Mouse (Mus musculus) myocyte (in vitro differentiated cells): Measurements from ENCODE around the gene Aacs. TPM values are rescaled to one million over a fixed set of nuclear protein-coding genes. Genes with fewer than 3 reads are reported as not detected.

Experiments used
- H3K27me3 ChIP-seq: one replicate; pipeline ENCODE4 v1.6.1; 2011; ENCODE audit not compliant: control insufficient read depth, insufficient read depth, insufficient read length
- H3K36me3 ChIP-seq: one replicate; pipeline ENCODE4 v1.6.1; 2011; ENCODE audit not compliant: control insufficient read depth, insufficient read depth
- H3K4me2 ChIP-seq: one replicate; pipeline ENCODE4 v1.6.1; 2011; ENCODE audit warnings: low read depth, control low read depth
- H3K4me3 ChIP-seq: one replicate; pipeline ENCODE4 v1.5.1; 2011; ENCODE audit warnings: mild to moderate bottlenecking, control low read depth, moderate library complexity
- H3K79me2 ChIP-seq: one replicate; pipeline ENCODE4 v1.6.1; 2011; ENCODE audit not compliant: control insufficient read depth, insufficient read depth
- H3ac ChIP-seq: one replicate; pipeline ENCODE4 v1.6.1; 2011; ENCODE audit not compliant: control insufficient read depth, insufficient read length
- CEBPB ChIP-seq: IDR thresholded peaks from 2 replicates; pipeline ENCODE4 v1.6.1; 2011; ENCODE audit warnings: mild to moderate bottlenecking, moderate library complexity; ENCODE audit not compliant: poor library complexity, insufficient read depth, severe bottlenecking
- E2F4 ChIP-seq: IDR thresholded peaks from one replicate; pipeline ENCODE4 v1.6.1; 2011; ENCODE audit warnings: mild to moderate bottlenecking, control low read depth, moderate library complexity; ENCODE audit not compliant: insufficient read depth
- MAX ChIP-seq: IDR thresholded peaks from one replicate; pipeline ENCODE4 v1.6.1; 2011; ENCODE audit warnings: low read depth, mild to moderate bottlenecking, control low read depth
- MYOD1 ChIP-seq, 3 experiments: IDR thresholded peaks; one replicate each; pipeline ENCODE4 v1.6.1; 2011; ENCODE audit warnings: control low read depth in 2 of 3, low read depth in 2 of 3, mild to moderate bottlenecking in 2 of 3, moderate library complexity in 1 of 3; ENCODE audit not compliant: insufficient read length in 2 of 3, control insufficient read depth in 1 of 3
- MYOG ChIP-seq, 3 experiments: IDR thresholded peaks; one replicate each; pipeline ENCODE4 v1.6.1; 2011; ENCODE audit warnings: control low read depth in 2 of 3, low read depth in 2 of 3, mild to moderate bottlenecking in 2 of 3; ENCODE audit not compliant: insufficient read length in 2 of 3, control insufficient read depth in 1 of 3, insufficient read depth in 1 of 3
- POLR2A ChIP-seq: IDR thresholded peaks from one replicate; pipeline ENCODE4 v1.6.1; 2011; ENCODE audit warnings: low read depth, mild to moderate bottlenecking, control low read depth, moderate library complexity; ENCODE audit not compliant: insufficient read length
- POLR2AphosphoS2 ChIP-seq: IDR thresholded peaks from one replicate; pipeline ENCODE4 v1.6.1; 2011; ENCODE audit warnings: low read depth, control low read depth; ENCODE audit not compliant: insufficient read length
- REST ChIP-seq: IDR thresholded peaks from one replicate; pipeline ENCODE4 v1.6.1; 2011; ENCODE audit warnings: mild to moderate bottlenecking, control low read depth, moderate library complexity; ENCODE audit not compliant: insufficient read depth, insufficient read length
- SRF ChIP-seq: IDR thresholded peaks from one replicate; pipeline ENCODE4 v1.6.1; 2011; ENCODE audit warnings: low read depth; ENCODE audit not compliant: control insufficient read depth, insufficient read length
- TCF12 ChIP-seq: IDR thresholded peaks from one replicate; pipeline ENCODE4 v1.6.1; 2011; ENCODE audit warnings: mild to moderate bottlenecking, control low read depth; ENCODE audit not compliant: poor library complexity, insufficient read depth, severe bottlenecking
- TCF3 ChIP-seq: IDR thresholded peaks from one replicate; pipeline ENCODE4 v1.6.1; 2011; ENCODE audit warnings: low read depth, control low read depth; ENCODE audit not compliant: insufficient read length
- USF1 ChIP-seq: IDR thresholded peaks from one replicate; pipeline ENCODE4 v1.6.1; 2011; ENCODE audit warnings: low read depth, mild to moderate bottlenecking, control low read depth, moderate library complexity
- polyA plus RNA-seq: library from polyadenylated mRNA; unstranded; fragments of >200 nt; fragmentation: generic; extraction: Trizol; gene quantifications from one replicate; pipeline ENCODE4 v1.2.1, GENCODE M21; 2012; ENCODE audit warnings: missing spikeins

Gene Aacs
- polyA plus RNA-seq, 1 experiment, result 70.7 TPM

DNA sequence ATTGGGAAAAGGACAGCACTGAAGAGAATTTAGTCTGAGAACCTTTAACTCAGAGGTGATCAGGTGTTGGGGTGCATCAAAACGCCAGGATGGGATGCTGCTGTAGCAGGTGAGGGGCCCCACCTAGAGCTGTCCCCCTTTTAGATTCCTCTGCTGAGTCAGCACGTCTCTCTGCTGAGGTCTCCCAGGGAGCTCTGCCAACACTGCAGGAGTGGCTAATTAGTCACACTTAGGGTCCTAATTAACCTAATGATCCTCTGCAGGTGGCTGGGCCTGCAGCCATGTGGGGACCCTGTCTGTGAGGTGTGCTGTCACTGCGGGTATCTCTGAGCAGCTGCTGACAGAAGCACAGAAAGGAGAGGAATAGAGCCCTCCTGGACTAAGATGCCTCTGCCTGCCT, 26.6 kb downstream of the Aacs start:
- Histone ChIP-seq H3ac (no peak overlapping the region), H3K27me3 (no peaks in the 10 kb centered on the region), H3K79me2 (peaks cover 13% of the 10 kb centered on the region), H3K4me3 (no peak overlapping the region), H3K4me2 (no peak overlapping the region), H3K36me3 (peaks cover 11% of the 10 kb centered on the region)
- TF ChIP-seq MYOD1 (IDR thresholded peaks at IDR 0.05; ENCODE audit: control insufficient read depth in 1 of 3, insufficient read length in 2 of 3, low read depth in 2 of 3) (no peak), POLR2AphosphoS2 (no peak), REST (no peak), CEBPB (no peak), MAX (no peak), TCF3 (no peak), SRF (no peak)

DNA sequence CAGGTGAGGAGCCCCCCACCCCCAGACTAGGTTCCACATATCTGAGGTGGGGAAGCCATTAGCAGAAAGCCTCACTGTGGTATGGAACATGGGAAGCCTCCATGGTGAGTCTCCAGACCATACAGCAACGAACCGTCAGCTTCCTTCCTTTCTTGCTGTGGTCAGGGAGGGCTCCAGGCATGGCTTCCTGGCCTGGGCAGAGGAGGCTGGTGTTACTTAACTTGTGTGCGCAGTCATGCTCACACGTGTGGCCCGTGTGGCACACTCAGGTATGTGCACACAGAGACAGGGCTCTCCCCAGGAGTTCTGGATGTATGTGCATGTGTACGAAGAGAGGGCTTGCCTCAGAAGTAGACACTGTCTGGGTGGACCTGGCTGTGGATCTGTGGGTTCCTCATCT, 28.0 kb downstream of the Aacs start:
- Histone ChIP-seq H3K79me2 (peaks cover 8% of the 10 kb centered on the region), H3ac (no peak overlapping the region), H3K36me3 (peaks cover 11% of the 10 kb centered on the region), H3K4me2 (no peak overlapping the region), H3K4me3 (no peak overlapping the region), H3K27me3 (no peaks in the 10 kb centered on the region)
- no peak for TF ChIP-seq POLR2AphosphoS2
- no peak for TF ChIP-seq TCF12
- TF ChIP-seq MAX, result no peak
- TF ChIP-seq SRF, result no peak
- no peak for TF ChIP-seq MYOG (IDR thresholded peaks at IDR 0.05; ENCODE audit: control insufficient read depth in 1 of 3, insufficient read depth in 1 of 3, insufficient read length in 2 of 3, low read depth in 2 of 3)
- TF ChIP-seq MYOD1 (IDR thresholded peaks at IDR 0.05; ENCODE audit: control insufficient read depth in 1 of 3, insufficient read length in 2 of 3, low read depth in 2 of 3), result no peak

DNA sequence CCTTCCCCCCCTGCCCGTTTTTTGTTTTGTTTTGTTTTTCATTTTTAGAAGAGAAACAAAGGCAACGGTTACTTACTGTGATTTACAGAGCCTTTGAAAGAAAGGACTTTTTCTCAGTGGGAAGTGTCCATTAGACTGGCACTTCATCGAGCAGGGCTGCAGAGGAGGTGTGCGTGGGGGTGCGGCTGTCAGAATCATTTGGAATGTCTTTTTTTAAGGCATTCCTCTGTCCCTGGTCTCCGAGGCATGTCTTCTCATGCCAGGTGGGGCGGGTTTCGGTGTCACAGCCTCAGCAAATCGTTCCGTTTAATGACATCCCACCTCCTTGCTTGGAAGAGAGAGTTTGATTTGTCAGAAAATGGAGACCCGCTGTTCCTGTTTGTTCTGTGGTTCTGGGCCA, 29.1 kb downstream of the Aacs start:
- Histone ChIP-seq H3K4me2 (no peak overlapping the region), H3K36me3 (peaks cover 19% of the 10 kb centered on the region), H3K4me3 (no peak overlapping the region), H3ac (no peak overlapping the region), H3K27me3 (no peaks in the 10 kb centered on the region), H3K79me2 (peaks cover 8% of the 10 kb centered on the region)
- no peak for TF ChIP-seq SRF
- no peak for TF ChIP-seq TCF3
- no peak for TF ChIP-seq USF1
- no peak for TF ChIP-seq POLR2A
- TF ChIP-seq MAX, result no peak
- TF ChIP-seq MYOD1 (IDR thresholded peaks at IDR 0.05; ENCODE audit: control insufficient read depth in 1 of 3, insufficient read length in 2 of 3, low read depth in 2 of 3), result no peak
- no peak for TF ChIP-seq MYOG (IDR thresholded peaks at IDR 0.05; ENCODE audit: control insufficient read depth in 1 of 3, insufficient read depth in 1 of 3, insufficient read length in 2 of 3, low read depth in 2 of 3)
- no peak for TF ChIP-seq REST
- no peak for TF ChIP-seq CEBPB
- no peak for TF ChIP-seq E2F4
- no peak for TF ChIP-seq POLR2AphosphoS2
- TF ChIP-seq TCF12, result no peak

DNA sequence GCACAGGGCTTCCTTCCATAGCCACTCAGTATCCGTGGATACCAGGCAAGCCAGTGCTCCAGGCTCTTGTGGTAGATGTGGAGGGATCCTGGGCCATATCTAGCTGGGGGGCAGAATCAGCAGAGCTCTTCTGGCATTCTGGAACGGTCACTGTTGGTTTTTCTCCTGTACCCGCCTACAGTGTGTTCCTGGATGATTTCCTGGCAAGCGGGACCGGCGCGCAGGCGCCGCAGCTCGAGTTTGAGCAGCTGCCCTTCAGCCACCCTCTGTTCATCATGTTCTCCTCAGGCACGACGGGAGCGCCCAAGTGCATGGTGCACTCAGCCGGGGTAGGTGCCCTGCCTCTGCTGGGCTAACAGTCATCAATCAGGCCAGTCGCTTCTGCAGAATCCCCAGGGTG, 30.4 kb downstream of the Aacs start:
- no peak overlapping the region for H3K4me2 ChIP-seq
- H3K4me3 ChIP-seq, result no peak overlapping the region
- TF ChIP-seq CEBPB (no peak), TCF3 (no peak), POLR2AphosphoS2 (no peak), MYOD1 (IDR thresholded peaks at IDR 0.05; ENCODE audit: control insufficient read depth in 1 of 3, insufficient read length in 2 of 3, low read depth in 2 of 3) (no peak), POLR2A (no peak), TCF12 (no peak), REST (no peak), USF1 (no peak), SRF (no peak), MYOG (IDR thresholded peaks at IDR 0.05; ENCODE audit: control insufficient read depth in 1 of 3, insufficient read depth in 1 of 3, insufficient read length in 2 of 3, low read depth in 2 of 3) (no peak), E2F4 (no peak), MAX (no peak)
- H3K27me3 ChIP-seq, result no peaks in the 10 kb centered on the region
- H3K79me2 ChIP-seq, result peaks cover under 1% of the 10 kb centered on the region
- no peak overlapping the region for H3ac ChIP-seq
- peaks cover 32% of the 10 kb centered on the region for H3K36me3 ChIP-seq

DNA sequence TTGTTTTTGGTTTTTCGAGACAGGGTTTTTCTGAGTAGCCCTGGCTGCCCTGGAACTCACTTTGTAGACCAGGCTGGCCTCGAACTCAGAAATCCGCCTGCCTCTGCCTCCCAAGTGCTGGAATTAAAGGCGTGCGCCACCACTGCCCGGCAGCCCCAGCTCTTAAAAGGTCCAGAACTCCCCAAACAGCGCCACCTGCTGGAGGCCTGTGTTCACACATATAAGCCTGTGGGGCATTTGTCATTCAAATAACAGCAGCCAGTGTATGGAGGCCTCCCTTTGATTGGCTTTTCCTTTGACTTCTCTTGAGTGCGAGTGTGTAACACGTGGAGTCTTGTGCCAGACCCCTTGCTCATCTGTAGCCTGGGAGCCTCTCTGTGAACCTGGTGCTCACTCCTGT, 32.0 kb downstream of the Aacs start:
- H3ac ChIP-seq, result no peak overlapping the region
- H3K79me2 ChIP-seq, result no peaks in the 10 kb centered on the region
- no peak overlapping the region for H3K4me3 ChIP-seq
- no peaks in the 10 kb centered on the region for H3K27me3 ChIP-seq
- H3K36me3 ChIP-seq, result peaks cover 34% of the 10 kb centered on the region
- no peak overlapping the region for H3K4me2 ChIP-seq
- TF ChIP-seq E2F4 (no peak), SRF (no peak), MAX (no peak), POLR2A (no peak), MYOG (IDR thresholded peaks at IDR 0.05; ENCODE audit: control insufficient read depth in 1 of 3, insufficient read depth in 1 of 3, insufficient read length in 2 of 3, low read depth in 2 of 3) (no peak), MYOD1 (IDR thresholded peaks at IDR 0.05; ENCODE audit: control insufficient read depth in 1 of 3, insufficient read length in 2 of 3, low read depth in 2 of 3) (no peak), POLR2AphosphoS2 (no peak), CEBPB (no peak), REST (no peak), TCF3 (no peak), USF1 (no peak), TCF12 (no peak)
